Mouse (Mus musculus) hindbrain, embryonic 15.5 days (tissue): Measurements from ENCODE around the gene Plxnd1. TPM values are rescaled to one million over a fixed set of nuclear protein-coding genes. Genes with fewer than 3 reads are reported as not detected.

Source experiments
- ATAC-seq: fragments of 200-750 bp; cut with Nextera tagmentation; 2 replicates; pipeline ENCODE4 v1.8.0; 2017; ENCODE audit warnings: low read depth, moderate number of reproducible peaks, moderate TSS enrichment; ENCODE audit not compliant: low FRiP score
- H3K27ac ChIP-seq: fragments of 300-500 bp; sonication (generic); replicated peaks from 2 replicates; pipeline ENCODE4 v1.5.1; 2015; ENCODE audit warnings: mild to moderate bottlenecking, inconsistent platforms
- H3K27me3 ChIP-seq: fragments of 300-500 bp; sonication (generic); 2 replicates; pipeline ENCODE4 v1.6.1; 2015; ENCODE audit warnings: control low read depth, inconsistent platforms
- H3K36me3 ChIP-seq: fragments of 300-500 bp; sonication (generic); 2 replicates; pipeline ENCODE4 v1.6.1; 2015; ENCODE audit warnings: control low read depth, inconsistent platforms
- H3K4me1 ChIP-seq: fragments of 300-500 bp; sonication (generic); replicated peaks from 2 replicates; pipeline ENCODE4 v1.6.1; 2015; ENCODE audit warnings: control low read depth, inconsistent platforms
- H3K4me2 ChIP-seq: fragments of 300-500 bp; sonication (generic); 2 replicates; pipeline ENCODE4 v1.6.1; 2015; ENCODE audit warnings: moderate library complexity, mild to moderate bottlenecking, inconsistent platforms
- H3K4me3 ChIP-seq: fragments of 300-500 bp; sonication (generic); 2 replicates; pipeline ENCODE4 v1.5.1; 2015; ENCODE audit warnings: mild to moderate bottlenecking, inconsistent platforms
- H3K9ac ChIP-seq: fragments of 300-500 bp; sonication (generic); 2 replicates; pipeline ENCODE4 v1.6.1; 2015; ENCODE audit warnings: inconsistent platforms
- H3K9me3 ChIP-seq: fragments of 300-500 bp; sonication (generic); 2 replicates; pipeline ENCODE4 v1.6.1; 2016; ENCODE audit warnings: control low read depth, inconsistent platforms
- WGBS: fragments of 180-500 bp; shearing (Covaris S2); methylation state at CpG from one replicate; pipeline ENCODE4 v1.1.7; 2015; 5-methylcytosine and 5-hydroxymethylcytosine counted together
- polyA plus RNA-seq: library from polyadenylated mRNA; unstranded; fragments of >200 nt; fragmentation: Nextera tagmentation; extraction: Ambion mirVana; gene quantifications from 2 replicates; pipeline ENCODE4 v1.2.1, GENCODE M21; 2015

Plxnd1 gene
- 10.8 and 12.7 TPM in 2 replicates for polyA plus RNA-seq

GRCm38 (mm10) chr6:115994877-115995520, at the start of gene Plxnd1:
Gene Plxnd1 (minus strand): TSS chr6:115995005.
- H3K9me3 ChIP-seq = no peaks in the 10 kb centered on the region
- H3K36me3 ChIP-seq = no peaks in the 10 kb centered on the region
- peaks cover 24% of the 10 kb centered on the region for H3K4me1 ChIP-seq
- H3K4me3 ChIP-seq = peak within 1 kb of the TSS; percentile 51
- H3K9ac ChIP-seq = peak within 1 kb of the TSS; percentile 42
- 2% methylated on average over 28 of the region's 51 CpGs for WGBS
- H3K4me2 ChIP-seq = peak within 1 kb of the TSS; percentile 92
- peaks cover 42% of the 10 kb centered on the region for H3K27me3 ChIP-seq
- peak within 1 kb of the TSS; percentile 26; the same call in 1 of the 2 replicates for H3K27ac ChIP-seq
- ATAC-seq = peak; percentile 54

- no peaks in the 10 kb centered on the region for H3K27me3 ChIP-seq
- no peak overlapping the region for H3K9ac ChIP-seq
- H3K9me3 ChIP-seq = peaks cover 3% of the 10 kb centered on the region
- H3K36me3 ChIP-seq = no peaks in the 10 kb centered on the region
- H3K4me1 ChIP-seq = no peaks in the 10 kb centered on the region; the same call in 1 of the 2 replicates
- H3K27ac ChIP-seq = no peak overlapping the region; the same call in 1 of the 2 replicates
- ATAC-seq = no peak
- no peak overlapping the region for H3K4me2 ChIP-seq
- no peak overlapping the region for H3K4me3 ChIP-seq
- 52% methylated on average over 2 of the region's 2 CpGs for WGBS
Observed at GRCm38 (mm10) chr6:116044039-116044438, 49.2 kb upstream of the Plxnd1 start.

GRCm38 (mm10) chr6:116038222-116038621, 43.4 kb upstream of the Plxnd1 start:
- H3K27ac ChIP-seq = no peak overlapping the region
- H3K4me2 ChIP-seq = no peak overlapping the region
- H3K9me3 ChIP-seq = peaks cover 3% of the 10 kb centered on the region
- no peak for ATAC-seq
- H3K4me3 ChIP-seq = no peak overlapping the region
- peaks cover 7% of the 10 kb centered on the region; the same call in 1 of the 2 replicates for H3K4me1 ChIP-seq
- no peaks in the 10 kb centered on the region for H3K27me3 ChIP-seq
- no peak overlapping the region for H3K9ac ChIP-seq
- 96% methylated on average over 2 of the region's 2 CpGs for WGBS
- H3K36me3 ChIP-seq = no peaks in the 10 kb centered on the region

GRCm38 (mm10) chr6:116037281-116037831, 42.6 kb upstream of the Plxnd1 start:
- no peak overlapping the region for H3K4me2 ChIP-seq
- no peak overlapping the region for H3K4me3 ChIP-seq
- peak overlapping the region; percentile 3; the same call in 1 of the 2 replicates for H3K27ac ChIP-seq
- WGBS = 92% methylated on average over 5 of the region's 5 CpGs
- H3K27me3 ChIP-seq = no peaks in the 10 kb centered on the region
- H3K9me3 ChIP-seq = no peaks in the 10 kb centered on the region
- H3K4me1 ChIP-seq = peaks cover 7% of the 10 kb centered on the region; the same call in 1 of the 2 replicates
- H3K36me3 ChIP-seq = no peaks in the 10 kb centered on the region
- no peak overlapping the region for H3K9ac ChIP-seq
- ATAC-seq = no peak

GRCm38 (mm10) chr6:116036555-116036954, 41.8 kb upstream of the Plxnd1 start:
- Histone ChIP-seq H3K9ac (no peak overlapping the region), H3K27ac (no peak overlapping the region), H3K4me1 (peaks cover 7% of the 10 kb centered on the region; the same call in 1 of the 2 replicates), H3K36me3 (no peaks in the 10 kb centered on the region), H3K27me3 (no peaks in the 10 kb centered on the region), H3K4me3 (no peak overlapping the region), H3K4me2 (no peak overlapping the region), H3K9me3 (no peaks in the 10 kb centered on the region)
- no peak for ATAC-seq
- WGBS = 93% methylated on average over 2 of the region's 2 CpGs

- Histone ChIP-seq H3K27me3 (no peaks in the 10 kb centered on the region), H3K9ac (no peak overlapping the region), H3K9me3 (no peaks in the 10 kb centered on the region), H3K4me1 (no peaks in the 10 kb centered on the region), H3K4me3 (no peak overlapping the region), H3K36me3 (no peaks in the 10 kb centered on the region), H3K4me2 (no peak overlapping the region), H3K27ac (no peak overlapping the region)
- ATAC-seq = no peak
- WGBS = 92% methylated on average over 5 of the region's 5 CpGs
Observed at GRCm38 (mm10) chr6:116031052-116031451, 36.2 kb upstream of the Plxnd1 start.

GRCm38 (mm10) chr6:116024666-116025065, 29.9 kb upstream of the Plxnd1 start:
- Histone ChIP-seq H3K4me2 (no peak overlapping the region), H3K27me3 (no peaks in the 10 kb centered on the region), H3K36me3 (peaks cover 27% of the 10 kb centered on the region), H3K4me3 (no peak overlapping the region), H3K27ac (no peak overlapping the region), H3K9ac (no peak overlapping the region), H3K4me1 (no peaks in the 10 kb centered on the region), H3K9me3 (peaks cover 9% of the 10 kb centered on the region)
- 91% methylated on average over 4 of the region's 4 CpGs for WGBS
- no peak for ATAC-seq

- Histone ChIP-seq H3K4me1 (no peaks in the 10 kb centered on the region), H3K27me3 (no peaks in the 10 kb centered on the region), H3K9ac (no peak overlapping the region), H3K27ac (no peak overlapping the region), H3K36me3 (peaks cover 27% of the 10 kb centered on the region), H3K9me3 (peaks cover 9% of the 10 kb centered on the region), H3K4me3 (no peak overlapping the region), H3K4me2 (no peak overlapping the region)
- WGBS = 86% methylated on average over 9 of the region's 9 CpGs
- ATAC-seq = no peak
Observed at GRCm38 (mm10) chr6:116021961-116022485, 27.2 kb upstream of the Plxnd1 start.

GRCm38 (mm10) chr6:116015902-116016301, 21.1 kb upstream of the Plxnd1 start:
- Histone ChIP-seq H3K4me3 (no peak overlapping the region), H3K27ac (no peak overlapping the region), H3K27me3 (no peaks in the 10 kb centered on the region), H3K9me3 (no peaks in the 10 kb centered on the region), H3K4me1 (no peaks in the 10 kb centered on the region), H3K4me2 (no peak overlapping the region), H3K36me3 (peaks cover 7% of the 10 kb centered on the region; the same call in 1 of the 2 replicates), H3K9ac (no peak overlapping the region)
- 85% methylated on average over 3 of the region's 3 CpGs for WGBS
- no peak for ATAC-seq

- no peak overlapping the region for H3K4me3 ChIP-seq
- WGBS = 87% methylated on average over 6 of the region's 6 CpGs
- H3K4me1 ChIP-seq = peaks cover 2% of the 10 kb centered on the region; the same call in 1 of the 2 replicates
- H3K9me3 ChIP-seq = no peaks in the 10 kb centered on the region
- no peak for ATAC-seq
- no peaks in the 10 kb centered on the region for H3K27me3 ChIP-seq
- no peak overlapping the region for H3K9ac ChIP-seq
- H3K4me2 ChIP-seq = no peak overlapping the region
- no peak overlapping the region for H3K27ac ChIP-seq
- H3K36me3 ChIP-seq = no peaks in the 10 kb centered on the region
Observed at GRCm38 (mm10) chr6:116014111-116014510, 19.3 kb upstream of the Plxnd1 start.

- Histone ChIP-seq H3K4me2 (no peak overlapping the region), H3K4me1 (peaks cover 2% of the 10 kb centered on the region; the same call in 1 of the 2 replicates), H3K4me3 (no peak overlapping the region), H3K9me3 (no peaks in the 10 kb centered on the region), H3K36me3 (no peaks in the 10 kb centered on the region), H3K9ac (no peak overlapping the region), H3K27me3 (no peaks in the 10 kb centered on the region), H3K27ac (no peak overlapping the region)
- ATAC-seq = no peak
- WGBS = 80% methylated on average over 3 of the region's 3 CpGs
Observed at GRCm38 (mm10) chr6:116013687-116014086, 18.9 kb upstream of the Plxnd1 start.

GRCm38 (mm10) chr6:116010541-116010940, 15.7 kb upstream of the Plxnd1 start:
- WGBS = 4% methylated on average over 6 of the region's 6 CpGs
- no peak overlapping the region for H3K27ac ChIP-seq
- H3K9ac ChIP-seq = no peak overlapping the region
- peaks cover 2% of the 10 kb centered on the region; the same call in 1 of the 2 replicates for H3K4me1 ChIP-seq
- no peaks in the 10 kb centered on the region for H3K36me3 ChIP-seq
- peak; percentile 66; the same call in 1 of the 2 replicates for ATAC-seq
- no peak overlapping the region for H3K4me2 ChIP-seq
- H3K9me3 ChIP-seq = no peaks in the 10 kb centered on the region
- no peak overlapping the region for H3K4me3 ChIP-seq
- no peaks in the 10 kb centered on the region for H3K27me3 ChIP-seq
